Mouse (Mus musculus) kidney, adult 2 months (tissue): ENCODE measurements around the gene Hcn3.

Experiments used
- CTCF ChIP-seq: fragments of 200-500 bp; conservative IDR thresholded peaks from 2 replicates; pipeline ENCODE4 v1.5.1; 2011; ENCODE audit warnings: low read depth, mild to moderate bottlenecking, control low read depth, low read length, moderate library complexity, mixed read lengths; ENCODE audit not compliant: insufficient read depth, insufficient read length
- POLR2A ChIP-seq: fragments of 200-500 bp; IDR thresholded peaks from one replicate; pipeline ENCODE4 v1.6.1; 2011; ENCODE audit warnings: low read depth, low read length, control low read depth

DNA sequence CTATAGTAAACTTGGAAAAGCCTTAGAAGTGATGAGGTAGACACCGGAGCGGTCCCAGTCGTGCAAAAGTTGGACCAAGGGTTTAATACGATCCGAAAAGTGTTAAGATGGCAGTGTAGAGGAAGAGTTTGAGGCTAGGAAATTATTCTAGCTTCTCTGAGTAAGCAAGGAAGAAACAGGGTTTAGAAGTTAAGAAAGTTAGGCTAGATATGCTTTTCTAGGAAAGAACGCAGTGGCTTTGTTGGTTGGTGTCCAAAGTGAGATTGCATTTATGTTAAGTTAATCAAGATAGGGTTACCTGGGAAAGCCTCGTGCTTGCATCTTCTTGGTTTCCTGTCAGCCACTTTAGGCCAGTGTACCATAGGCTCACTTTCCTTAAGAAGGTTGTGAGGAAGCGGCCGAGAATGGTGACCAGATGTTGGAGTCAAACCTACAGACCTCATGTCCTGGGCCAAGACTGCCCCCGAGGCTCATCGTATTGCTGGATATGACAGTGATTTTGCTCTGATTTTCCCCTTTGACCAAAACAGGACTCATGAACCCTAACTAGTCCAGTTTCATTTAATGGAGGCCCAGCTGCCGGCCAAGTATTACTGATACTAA lies 5.4 kb upstream of the Hcn3 start:
- TF ChIP-seq CTCF, result no peak
- no peak for TF ChIP-seq POLR2A
